Mouse (Mus musculus): ENCODE results near the gene Slc9a9.

Slc9a9 gene

GRCm38 (mm10) chr9:94945569-94946135, 275.9 kb downstream of the Slc9a9 start:
- in situ Hi-C loops (cut with MboI, MseI) = no loop called here

- in situ Hi-C loops (cut with MboI, MseI) = no loop called here
Measured at GRCm38 (mm10) chr9:94947246-94947645, 277.5 kb downstream of the Slc9a9 start.

GRCm38 (mm10) chr9:94950676-94951075, 281.0 kb downstream of the Slc9a9 start:
- in situ Hi-C loops (cut with MboI, MseI) = no loop called here

- in situ Hi-C loops (cut with MboI, MseI) = no loop called here
Measured at GRCm38 (mm10) chr9:94955645-94956044, 285.9 kb downstream of the Slc9a9 start.

GRCm38 (mm10) chr9:94958382-94958781, 288.7 kb downstream of the Slc9a9 start:
- in situ Hi-C loops (cut with MboI, MseI) = no loop called here

GRCm38 (mm10) chr9:94968596-94969120, 298.9 kb downstream of the Slc9a9 start:
- in situ Hi-C loops (cut with MboI, MseI) = no loop called here

- in situ Hi-C loops (cut with MboI, MseI) = no loop called here
Measured at GRCm38 (mm10) chr9:94969131-94969530, 299.4 kb downstream of the Slc9a9 start.

GRCm38 (mm10) chr9:94972021-94972420, 302.3 kb downstream of the Slc9a9 start:
- in situ Hi-C loops (cut with MboI, MseI) = no loop called here

GRCm38 (mm10) chr9:94972693-94973092, 303.0 kb downstream of the Slc9a9 start:
- in situ Hi-C loops (cut with MboI, MseI) = no loop called here

- in situ Hi-C loops (cut with MboI, MseI) = no loop called here
Measured at GRCm38 (mm10) chr9:94976191-94976590, 306.5 kb downstream of the Slc9a9 start.

GRCm38 (mm10) chr9:94993575-94993974, 323.9 kb downstream of the Slc9a9 start:
- in situ Hi-C loops (cut with MboI, MseI) = no loop called here

GRCm38 (mm10) chr9:95020136-95020706, 350.5 kb downstream of the Slc9a9 start:
- in situ Hi-C loops (cut with MboI, MseI) = loop anchor here (25.0 kb wide), 1 partner anchor 558 kb away; no protein-coding TSS in a partner anchor

GRCm38 (mm10) chr9:95034140-95034970, 364.6 kb downstream of the Slc9a9 start:
- in situ Hi-C loops (cut with MboI, MseI) = no loop called here

- in situ Hi-C loops (cut with MboI, MseI) = no loop called here
Measured at GRCm38 (mm10) chr9:95036209-95036608, 366.5 kb downstream of the Slc9a9 start.

GRCm38 (mm10) chr9:95042420-95042819, 372.7 kb downstream of the Slc9a9 start:
- in situ Hi-C loops (cut with MboI, MseI) = no loop called here

- in situ Hi-C loops (cut with MboI, MseI) = no loop called here
Measured at GRCm38 (mm10) chr9:95052160-95052559, 382.5 kb downstream of the Slc9a9 start.

- in situ Hi-C loops (cut with MboI, MseI) = no loop called here
Measured at GRCm38 (mm10) chr9:95053183-95053582, 383.5 kb downstream of the Slc9a9 start.

GRCm38 (mm10) chr9:95055843-95056242, 386.1 kb downstream of the Slc9a9 start:
- in situ Hi-C loops (cut with MboI, MseI) = no loop called here

GRCm38 (mm10) chr9:95060702-95061101, 391.0 kb downstream of the Slc9a9 start:
- in situ Hi-C loops (cut with MboI, MseI) = no loop called here

- in situ Hi-C loops (cut with MboI, MseI) = no loop called here
Measured at GRCm38 (mm10) chr9:95067037-95067436, 397.3 kb downstream of the Slc9a9 start.

- in situ Hi-C loops (cut with MboI, MseI) = no loop called here
Measured at GRCm38 (mm10) chr9:95068466-95068865, 398.8 kb downstream of the Slc9a9 start.

- in situ Hi-C loops (cut with MboI, MseI) = no loop called here
Measured at GRCm38 (mm10) chr9:95070832-95071519, 401.3 kb downstream of the Slc9a9 start.

All from T-helper 1 cell (primary cell).